Mouse (Mus musculus): Measurements from ENCODE around the gene Sorbs1. TPM values are rescaled to one million over a fixed set of nuclear protein-coding genes. Genes with fewer than 3 reads are reported as not detected.

Gene Sorbs1
- total RNA-seq, 2 experiments from 2014 or later, result 604 to 684 TPM

DNA sequence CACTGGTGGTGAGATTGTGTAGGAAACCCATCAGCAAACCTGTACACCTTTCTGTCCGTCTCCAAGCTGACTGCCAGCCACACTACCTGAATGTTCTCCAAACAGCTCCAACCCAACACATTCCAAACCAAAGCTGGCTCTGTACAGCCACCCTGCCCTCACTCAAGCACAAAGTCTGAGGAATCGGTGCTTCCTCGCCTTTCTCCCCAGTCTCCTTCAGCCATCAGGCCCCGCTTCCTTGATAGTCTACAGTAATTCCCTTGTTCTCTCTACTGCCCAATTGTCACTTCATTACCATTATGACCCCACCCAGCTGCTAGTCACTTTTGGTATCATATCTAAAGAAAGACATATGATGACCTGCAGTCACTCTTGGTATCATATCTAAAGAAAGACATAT is 180.5 kb downstream of the Sorbs1 start:
- no peak for DNase-seq (ENCODE audit: low spot score)
- intact Hi-C loops (cut with DNase I), result loop anchor here (2.0 kb wide), 1 partner anchor 86 kb away; no protein-coding TSS in a partner anchor

DNA sequence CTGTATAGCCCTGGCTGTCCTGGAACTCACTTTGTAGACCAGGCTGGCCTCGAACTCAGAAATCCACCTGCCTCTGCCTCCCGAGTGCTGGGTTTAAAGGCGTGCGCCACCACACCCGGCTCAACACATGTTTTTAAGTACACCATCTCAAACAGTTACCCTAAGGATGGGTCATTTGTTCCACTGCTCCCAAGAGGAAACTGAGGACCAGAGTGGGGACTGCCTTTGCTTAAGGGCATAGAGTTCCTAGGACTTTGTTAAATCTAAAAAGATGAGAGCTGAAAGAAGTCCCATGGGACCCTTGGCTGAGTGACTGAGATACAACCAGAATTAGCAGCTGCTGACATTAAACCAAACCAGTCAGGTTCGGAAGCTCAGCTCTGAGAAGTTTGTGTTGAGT is 181.3 kb downstream of the Sorbs1 start:
- intact Hi-C loops (cut with DNase I), result loop anchor here (2.0 kb wide), 1 partner anchor 86 kb away; no protein-coding TSS in a partner anchor
- no peak for DNase-seq (ENCODE audit: low spot score)

DNA sequence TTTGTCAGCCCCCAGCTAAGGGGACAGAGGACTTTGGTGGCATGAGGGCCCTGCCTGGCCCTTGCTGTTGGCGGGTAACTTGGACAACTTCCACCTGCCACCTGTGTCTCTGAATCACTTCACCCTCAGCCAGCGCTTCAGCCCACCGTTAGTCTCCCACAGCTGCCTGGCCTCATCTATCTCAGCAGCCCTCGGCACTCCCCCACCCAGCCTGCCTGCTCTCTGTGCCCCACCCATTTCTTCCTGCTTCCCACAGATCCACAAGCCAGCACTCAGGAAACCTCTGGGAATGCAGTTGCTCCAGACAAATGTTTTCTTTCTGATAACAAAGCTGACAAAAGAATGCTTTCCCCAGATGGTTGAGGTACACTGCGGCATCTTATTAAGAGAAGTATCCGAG is 181.7 kb downstream of the Sorbs1 start:
- intact Hi-C loops (cut with DNase I), result loop anchor here (2.0 kb wide), 1 partner anchor 85 kb away; no protein-coding TSS in a partner anchor
- DNase-seq (ENCODE audit: low spot score), result peak; percentile 64

DNA sequence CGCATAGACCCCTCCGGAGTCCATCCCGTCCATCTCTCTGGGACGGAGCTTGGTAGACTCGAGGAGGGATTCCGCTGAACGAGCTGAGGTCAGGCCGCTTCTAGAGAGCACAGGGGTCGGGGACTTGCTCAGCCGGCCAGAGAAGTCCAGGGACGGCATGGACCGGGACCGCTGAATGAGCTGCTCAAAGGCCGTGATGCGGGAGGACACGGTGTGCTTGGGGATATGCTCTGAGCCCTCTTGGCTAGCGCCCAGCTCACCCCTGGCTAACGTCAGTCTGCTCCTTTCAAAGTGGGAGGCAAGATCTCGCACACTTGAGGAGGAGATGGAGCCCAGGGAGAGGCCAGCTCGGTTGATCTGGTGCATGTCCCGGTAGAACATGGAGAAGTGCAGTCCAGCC is 187.5 kb downstream of the Sorbs1 start:
- DNase-seq (ENCODE audit: low spot score), result no peak
- intact Hi-C loops (cut with DNase I), result no loop called here

DNA sequence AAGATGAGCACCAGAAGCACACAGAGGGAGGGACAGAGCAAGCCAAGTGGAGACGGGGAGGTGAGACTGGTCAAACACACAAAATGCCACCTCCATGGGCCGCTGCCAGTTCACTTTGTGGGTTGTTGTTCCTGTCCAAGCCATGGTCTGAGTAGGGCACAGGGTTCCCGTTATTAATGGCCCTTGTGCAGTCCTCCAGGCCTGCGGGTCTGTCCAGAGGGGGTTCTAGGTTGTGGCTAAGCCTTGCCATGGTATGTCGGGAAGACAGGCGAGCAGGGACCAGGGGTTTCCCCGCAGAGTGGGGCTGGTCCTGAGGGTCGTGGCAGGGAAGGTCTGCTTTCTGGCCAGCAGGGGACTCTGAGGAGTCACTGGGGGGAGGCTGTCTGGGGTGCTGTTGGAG is 188.2 kb downstream of the Sorbs1 start:
- intact Hi-C loops (cut with DNase I), result no loop called here
- no peak for DNase-seq (ENCODE audit: low spot score)

DNA sequence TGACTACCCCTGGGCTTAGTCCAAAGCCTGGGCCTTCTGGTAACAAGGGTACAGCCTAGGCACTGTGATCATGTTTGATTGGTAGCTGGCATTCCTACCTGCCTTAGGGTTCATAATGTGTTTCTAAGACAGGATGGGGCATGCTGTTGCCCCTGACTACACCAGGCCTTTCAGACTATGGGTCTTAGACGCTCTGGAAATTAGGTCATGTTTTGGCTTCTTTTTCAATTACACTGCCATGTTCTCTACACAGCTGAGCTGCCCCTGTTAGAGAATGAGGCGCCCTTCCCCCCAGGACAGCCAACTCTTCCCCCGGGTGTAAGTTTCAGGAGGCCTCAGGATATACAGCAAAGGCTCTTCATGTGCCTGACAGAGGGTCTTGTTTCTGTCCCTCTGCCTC is 191.4 kb downstream of the Sorbs1 start:
- intact Hi-C loops (cut with DNase I), result no loop called here
- DNase-seq (ENCODE audit: low spot score), result no peak

DNA sequence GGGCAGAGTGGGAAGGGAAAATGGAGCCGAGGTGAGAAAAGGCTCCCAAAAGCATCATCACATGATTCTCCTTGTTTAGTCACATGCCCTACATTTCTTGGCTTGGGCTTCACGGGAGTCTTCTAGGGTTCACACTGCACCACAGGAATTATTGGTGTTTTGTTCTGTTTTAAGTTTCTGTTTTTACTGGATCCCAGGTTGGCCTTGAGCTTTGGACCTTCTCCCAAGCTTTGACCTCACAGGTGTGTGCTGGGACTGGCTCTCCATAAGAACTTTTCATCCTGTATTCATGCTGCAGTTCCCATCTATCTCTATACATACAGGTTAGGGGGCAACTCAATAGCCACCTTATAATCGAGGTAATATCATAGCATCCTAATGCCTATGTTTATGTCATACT is 194.4 kb downstream of the Sorbs1 start:
- no peak for DNase-seq (ENCODE audit: low spot score)
- intact Hi-C loops (cut with DNase I), result no loop called here

DNA sequence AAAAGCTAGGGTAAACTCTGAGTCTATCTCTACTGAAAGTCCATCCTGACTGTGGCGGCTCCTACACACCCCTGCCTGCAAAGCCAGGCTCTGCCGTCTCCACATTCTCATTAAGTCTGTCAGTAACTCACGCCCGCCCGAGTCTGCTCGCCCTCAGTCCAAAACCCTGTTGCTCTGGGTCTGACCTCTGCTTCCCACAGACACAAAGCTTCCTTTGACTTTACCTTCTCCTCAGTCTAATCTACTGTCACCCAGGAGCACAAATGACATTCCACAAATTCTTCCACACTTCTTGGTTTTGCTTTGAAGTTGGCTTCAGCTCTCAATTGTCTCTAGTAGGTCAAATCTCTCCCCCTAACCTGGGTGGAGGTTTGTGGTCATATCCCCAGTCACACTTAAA is 195.1 kb downstream of the Sorbs1 start:
- intact Hi-C loops (cut with DNase I), result no loop called here
- DNase-seq (ENCODE audit: low spot score), result no peak

DNA sequence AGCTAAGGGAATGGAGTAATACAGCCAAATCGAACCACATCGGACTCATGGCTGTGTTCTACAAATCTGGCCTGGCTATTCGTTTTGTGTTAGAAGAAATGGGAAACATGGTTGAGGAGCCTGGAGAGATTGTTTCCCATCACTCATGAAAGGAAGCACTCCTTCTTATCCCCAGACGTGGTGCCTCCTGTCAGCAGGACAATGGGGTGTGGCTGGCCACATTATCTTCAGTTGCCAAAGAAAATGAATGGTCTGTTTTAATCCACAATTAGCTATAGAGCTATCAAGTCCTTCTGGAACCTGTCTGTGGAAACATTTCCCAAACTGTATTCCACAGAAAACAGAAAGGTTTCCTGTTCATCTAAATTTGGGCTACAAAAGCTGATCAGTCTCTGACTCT is 196.6 kb downstream of the Sorbs1 start:
- DNase-seq (ENCODE audit: low spot score), result no peak
- intact Hi-C loops (cut with DNase I), result no loop called here

DNA sequence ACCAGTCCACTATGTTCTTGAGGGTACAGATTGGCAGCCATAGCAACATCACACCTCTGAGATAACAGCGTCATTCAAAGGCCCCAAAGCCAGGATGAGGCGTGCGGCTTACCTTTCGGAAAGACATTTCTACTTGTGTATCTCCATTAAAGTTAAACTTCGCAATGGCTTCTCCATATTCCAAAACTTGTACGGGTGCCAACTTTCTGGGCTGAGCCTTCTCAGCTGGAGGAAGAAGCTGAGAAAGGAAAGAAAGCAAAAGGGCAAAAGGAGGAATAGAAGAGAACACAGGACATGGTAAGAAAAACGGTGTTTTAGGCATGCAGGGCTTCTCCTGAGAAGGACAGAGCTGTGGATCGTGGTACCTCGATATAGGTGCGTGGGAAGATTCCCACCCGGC is 199.3 kb downstream of the Sorbs1 start:
- DNase-seq (ENCODE audit: low spot score), result no peak
- intact Hi-C loops (cut with DNase I), result no loop called here

DNA sequence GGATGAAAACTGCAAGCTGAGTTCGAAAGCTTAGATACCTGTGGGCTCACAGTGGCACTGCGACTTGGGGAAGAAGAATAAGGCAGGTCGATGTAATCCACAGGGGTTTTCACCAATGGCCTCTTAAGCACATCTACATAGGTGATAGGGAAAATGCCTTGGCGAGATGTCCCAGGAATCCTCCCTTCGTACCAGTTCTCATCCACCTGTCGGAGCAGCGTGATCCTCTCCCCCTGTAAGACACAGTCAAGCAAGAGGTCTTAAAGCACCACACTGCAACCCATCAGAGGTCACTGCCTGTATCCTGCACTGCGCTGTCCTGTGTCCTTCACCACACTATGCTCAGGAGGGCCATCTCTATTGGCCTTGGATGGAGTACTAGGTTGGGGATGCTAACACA is 201.9 kb downstream of the Sorbs1 start:
- DNase-seq (ENCODE audit: low spot score), result no peak
- intact Hi-C loops (cut with DNase I), result no loop called here

DNA sequence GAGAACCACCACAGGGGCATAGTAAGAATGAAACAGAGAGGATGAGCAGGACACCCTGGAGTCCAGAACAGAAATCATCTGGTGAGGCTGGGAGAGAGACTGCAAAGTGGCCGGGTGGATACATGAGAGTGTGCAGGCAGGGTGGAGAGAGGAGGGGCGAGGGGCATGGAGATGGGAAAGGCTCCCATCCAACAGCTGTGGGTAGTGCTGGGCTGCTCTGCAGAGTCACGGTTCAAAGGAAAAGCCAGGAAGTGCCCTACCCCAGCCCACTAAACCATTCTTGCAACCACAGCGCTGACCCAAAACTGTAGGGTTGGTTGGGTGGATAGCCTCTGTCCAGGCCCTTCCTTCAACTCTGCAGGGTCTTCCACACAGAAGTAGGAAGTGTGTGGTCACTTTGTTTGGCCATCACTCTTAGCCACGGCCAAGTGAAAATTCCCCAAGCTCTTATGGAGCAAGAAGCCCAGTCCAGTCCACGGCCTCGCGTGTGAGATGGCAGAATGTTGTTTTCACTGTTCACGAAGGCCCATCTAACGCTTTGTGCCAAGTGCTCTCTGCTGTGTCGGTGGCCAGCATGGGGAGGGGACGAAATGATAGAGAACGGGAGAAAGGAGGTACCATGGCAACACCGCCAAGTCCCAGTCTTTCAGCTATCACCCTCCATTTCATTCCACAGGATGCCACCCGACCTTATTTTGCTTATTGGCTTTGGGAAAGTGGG is 203.0 kb downstream of the Sorbs1 start:
- intact Hi-C loops (cut with DNase I), result no loop called here
- DNase-seq (ENCODE audit: low spot score), result no peak

DNA sequence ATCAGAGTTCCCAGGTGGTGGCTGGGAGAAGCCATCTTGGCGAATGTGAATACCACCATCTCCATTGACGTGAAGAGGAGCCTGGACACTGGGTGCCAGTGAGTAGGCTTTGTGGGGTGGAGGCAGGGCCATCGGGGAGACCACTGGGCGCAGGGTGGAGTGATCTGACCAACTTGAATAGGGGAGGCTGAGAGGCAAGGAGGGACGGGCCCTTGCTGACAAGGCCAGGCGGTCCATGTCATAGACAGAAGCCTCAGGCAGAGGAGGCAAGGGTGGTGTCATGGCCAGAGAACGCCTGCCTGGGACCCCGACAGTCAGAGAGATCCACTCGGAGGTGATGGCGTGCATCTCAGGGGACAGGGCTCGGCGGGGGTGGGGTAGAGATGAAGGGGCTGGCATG is 203.7 kb downstream of the Sorbs1 start:
- DNase-seq (ENCODE audit: low spot score), result no peak
- intact Hi-C loops (cut with DNase I), result no loop called here

DNA sequence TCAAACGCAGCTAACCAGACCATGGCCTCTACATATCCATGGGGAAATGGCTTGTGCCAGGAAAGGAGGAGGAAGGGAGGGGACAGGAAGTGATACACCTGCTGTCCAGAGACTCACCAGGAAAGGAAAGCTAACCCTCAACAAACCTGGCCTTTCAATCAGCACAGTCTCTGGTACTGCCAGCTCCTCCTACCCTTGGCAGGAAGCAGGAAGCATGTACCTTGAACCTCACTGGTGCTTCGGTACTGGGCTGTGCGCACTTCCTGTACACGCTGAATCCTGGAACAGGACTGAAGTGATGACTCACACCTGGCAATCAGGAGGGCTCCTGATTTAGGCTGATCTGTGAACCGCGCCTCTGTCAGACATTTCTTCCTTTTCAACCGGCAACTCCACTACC is 206.0 kb downstream of the Sorbs1 start:
- peak; percentile 63 for DNase-seq (ENCODE audit: low spot score)
- intact Hi-C loops (cut with DNase I), result loop anchor here (2.0 kb wide), 2 partner anchors 29 to 37 kb away; partner anchors contain the start of gene Pdlim1

DNA sequence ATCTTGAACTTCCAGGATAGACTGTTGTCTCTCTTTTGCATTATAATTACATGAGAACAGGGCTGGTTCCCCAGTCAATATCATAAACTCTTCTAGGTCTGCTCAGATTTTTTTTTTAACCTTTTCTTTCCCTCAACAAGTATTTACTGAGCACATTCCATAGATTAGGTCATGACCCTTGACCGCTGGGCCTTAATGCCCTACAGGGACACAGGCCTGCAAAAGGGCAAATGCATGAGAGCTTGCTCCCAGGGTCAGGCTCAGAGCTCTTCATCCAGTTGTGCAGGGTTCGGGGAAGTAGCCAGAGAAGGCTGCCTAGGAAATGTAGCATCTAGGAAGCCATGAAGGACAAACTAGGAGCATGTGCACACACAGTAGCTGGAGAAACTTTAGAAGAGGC is 206.9 kb downstream of the Sorbs1 start:
- no peak for DNase-seq (ENCODE audit: low spot score)
- intact Hi-C loops (cut with DNase I), result loop anchor here (2.0 kb wide), 2 partner anchors 28 to 36 kb away; partner anchors contain the start of gene Pdlim1

DNA sequence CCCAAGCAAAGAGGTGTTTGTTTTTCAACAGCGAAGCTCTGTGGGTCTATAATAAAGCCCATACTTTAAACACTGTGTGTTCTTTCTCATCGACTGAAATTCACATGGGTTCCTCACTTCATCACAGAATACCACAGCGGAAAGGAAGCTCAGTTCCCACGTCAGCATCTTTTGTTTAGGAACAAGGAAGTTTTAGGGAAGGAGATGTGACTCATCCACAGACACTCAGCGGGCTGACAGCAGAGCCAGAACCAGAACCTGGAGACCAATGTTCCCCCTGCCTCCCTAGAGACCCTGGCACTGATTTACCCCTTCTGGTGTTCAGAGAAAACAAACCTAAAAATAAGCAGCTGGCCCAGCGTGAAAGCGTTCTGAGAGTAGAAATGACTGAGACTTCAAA is 208.1 kb downstream of the Sorbs1 start:
- DNase-seq (ENCODE audit: low spot score), result no peak
- intact Hi-C loops (cut with DNase I), result no loop called here

DNA sequence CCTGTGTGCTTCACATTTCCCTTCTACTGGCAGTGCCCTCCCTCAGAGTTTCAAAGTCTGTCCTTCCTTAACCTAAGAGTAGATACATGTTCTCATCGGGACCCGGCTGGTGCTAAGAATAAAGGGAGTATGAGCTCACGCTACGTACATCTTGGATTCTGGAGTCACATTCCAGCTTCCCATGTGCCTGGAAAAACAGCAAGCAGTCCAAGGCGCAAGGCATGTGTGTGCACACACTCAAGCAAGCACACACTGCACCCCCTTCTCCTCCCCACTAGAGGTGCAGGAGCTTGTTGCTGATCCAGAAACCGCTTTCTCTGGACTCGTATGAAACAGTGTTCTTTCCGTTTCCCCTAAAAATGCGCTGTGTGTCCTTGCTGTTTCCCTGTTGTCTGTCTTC is 210.7 kb downstream of the Sorbs1 start:
- DNase-seq (ENCODE audit: low spot score), result peak; percentile 43
- intact Hi-C loops (cut with DNase I), result no loop called here

DNA sequence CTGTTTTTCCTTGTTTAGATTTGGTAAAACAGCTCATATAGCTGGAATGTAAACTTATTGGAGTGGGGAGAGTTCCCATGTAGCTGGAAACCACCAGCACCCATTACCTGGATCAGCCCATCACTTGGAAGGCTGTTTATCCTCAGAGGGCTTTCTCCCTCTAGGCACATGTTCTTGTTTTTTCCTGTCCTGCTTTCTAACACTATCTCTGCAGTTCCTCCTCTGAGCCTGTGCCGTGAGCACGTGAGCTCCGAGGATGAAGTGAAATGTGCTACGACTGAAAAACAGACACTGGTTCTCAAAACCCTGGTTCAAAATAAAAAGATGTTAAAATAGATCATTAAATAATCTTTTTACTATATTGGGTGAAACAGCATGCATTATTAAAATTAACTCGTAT is 211.1 kb downstream of the Sorbs1 start:
- intact Hi-C loops (cut with DNase I), result no loop called here

DNA sequence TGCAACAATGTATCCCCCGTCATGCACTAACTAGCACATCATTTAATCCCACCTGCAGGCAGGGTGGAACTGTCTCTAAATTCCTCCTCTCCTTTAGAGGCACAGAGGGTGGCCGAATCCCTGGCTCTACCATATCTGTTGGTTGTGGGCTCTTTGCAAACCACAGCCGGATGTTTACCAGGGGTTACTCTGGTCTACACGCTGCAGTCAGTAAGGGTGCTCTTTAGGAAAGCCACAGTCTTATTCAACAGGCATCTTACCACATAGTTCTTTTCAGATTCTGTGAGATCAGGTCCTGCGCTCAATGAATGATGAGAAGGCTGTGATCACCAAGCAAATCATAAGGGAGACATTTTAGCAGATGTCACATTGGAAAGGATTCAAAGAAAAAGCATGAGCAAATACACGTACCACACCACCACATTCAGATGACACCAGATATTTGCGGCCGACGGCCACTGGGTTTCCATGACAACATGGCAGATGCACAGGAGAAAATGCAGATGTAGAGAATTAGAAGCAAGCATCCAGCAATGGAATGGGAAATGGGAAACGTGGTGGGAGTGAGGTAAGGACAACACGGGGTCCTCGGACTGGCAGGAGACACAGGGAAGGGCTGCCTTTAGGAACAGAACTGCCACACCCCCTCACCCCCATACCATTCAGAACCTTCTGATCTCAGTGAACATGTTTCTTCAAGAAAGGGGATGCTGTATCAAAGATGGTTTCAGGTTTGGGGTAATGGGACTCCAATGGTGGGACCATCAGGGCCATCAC is 213.4 kb downstream of the Sorbs1 start:
- intact Hi-C loops (cut with DNase I), result no loop called here
- DNase-seq (ENCODE audit: low spot score), result no peak

More for the DNA sequence above, 211.1 kb downstream of the Sorbs1 start:
- DNase-seq (ENCODE audit: low spot score), result no peak

DNA sequence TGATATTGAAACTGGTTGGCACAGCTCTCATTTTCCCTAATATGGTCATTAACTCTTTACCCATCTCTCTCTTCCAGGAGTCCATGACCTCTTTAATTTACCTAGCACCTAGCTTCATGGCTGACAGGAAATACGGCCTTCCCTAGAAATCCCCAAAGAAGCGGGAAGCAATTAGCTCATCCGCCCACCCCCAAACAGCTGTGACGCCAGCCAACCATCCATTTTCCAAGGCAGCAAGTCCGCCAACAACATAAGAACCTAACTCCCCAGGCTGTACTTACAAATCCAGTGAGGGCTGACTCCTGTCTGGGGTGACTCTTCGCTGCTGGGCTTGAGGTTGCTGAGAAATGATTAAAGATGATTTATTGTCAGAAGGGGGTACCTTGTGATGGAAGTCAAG is 214.4 kb downstream of the Sorbs1 start:
- intact Hi-C loops (cut with DNase I), result no loop called here

DNA sequence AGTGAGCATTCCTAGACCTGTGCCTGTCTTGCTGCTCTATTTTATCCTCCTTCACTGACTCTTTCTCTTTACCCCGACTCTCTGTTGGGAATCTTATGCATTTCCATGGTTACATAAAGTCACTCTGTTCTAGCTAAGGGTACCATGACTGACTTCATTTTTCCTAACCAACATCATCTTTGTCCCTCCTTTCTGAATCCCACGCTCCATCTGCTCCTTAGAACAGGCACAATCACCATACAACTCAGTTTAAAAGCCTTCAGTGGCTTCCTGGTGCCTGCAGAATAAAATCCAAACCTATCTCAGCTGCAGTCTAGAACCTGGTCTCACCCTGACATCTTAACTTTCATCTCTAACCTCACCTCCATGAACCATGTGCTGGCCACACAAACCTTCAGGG is 215.0 kb downstream of the Sorbs1 start:
- intact Hi-C loops (cut with DNase I), result no loop called here
- DNase-seq (ENCODE audit: low spot score), result no peak

More for the DNA sequence above, 214.4 kb downstream of the Sorbs1 start:
- no peak for DNase-seq (ENCODE audit: low spot score)
